Mouse (Mus musculus) cerebellum, postnatal 36 days (tissue): ENCODE measurements around the gene Mrgpra4.

ENCODE experiments used
- DNase-seq, 2 experiments: peaks; one replicate each; pipeline ENCODE4 v3.0.0; 2021 to 2022; ENCODE audit warnings: mixed read lengths in 2 of 2

Mrgpra4 gene

DNA sequence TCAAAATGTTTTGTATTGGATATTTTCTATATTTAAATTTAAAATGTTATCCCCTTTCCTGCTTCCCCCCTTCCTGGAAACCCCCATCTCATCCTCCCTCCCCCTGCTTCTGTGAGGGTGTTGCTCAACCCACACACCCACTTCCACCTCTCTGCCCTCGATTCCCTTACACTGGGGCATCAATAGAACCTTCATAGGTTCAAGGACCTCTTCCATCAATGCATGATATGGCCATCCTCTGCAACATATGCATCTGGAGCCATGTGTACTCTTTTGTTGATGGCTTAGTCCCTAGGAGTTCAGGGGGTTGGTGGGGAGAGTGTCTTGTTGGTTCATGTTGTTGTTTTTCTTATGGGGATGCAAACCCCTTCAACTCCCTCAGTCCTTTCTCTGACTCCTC lies at the start of gene Mrgpra4:
Mrgpra4 (minus strand) TSS at position 101 of the 400 bp plus-strand sequence.
- no peak for DNase-seq

DNA sequence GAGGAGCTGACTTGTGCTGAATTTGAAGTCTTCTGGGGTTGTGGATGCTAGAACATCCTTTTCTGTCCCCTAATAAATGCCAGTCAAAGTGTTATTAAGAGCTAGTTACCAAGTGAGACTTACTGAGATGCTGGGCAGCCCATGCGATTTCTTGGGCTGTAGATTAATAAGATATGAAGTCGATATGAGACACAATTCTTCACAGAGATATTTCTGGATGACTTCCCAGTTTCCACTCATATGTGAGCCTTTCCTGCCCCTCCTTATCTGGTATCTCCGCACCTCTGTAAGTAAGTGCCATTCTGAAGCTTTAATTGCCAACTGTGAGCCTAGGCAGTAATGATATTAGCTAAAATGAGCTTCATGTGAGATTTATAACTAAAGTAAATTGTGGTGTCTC lies 45.6 kb upstream of the Mrgpra4 start, which contains the start of gene Mrgprx1:
Mrgprx1 (minus strand) TSS at position 101 of the 400 bp plus-strand sequence.
- DNase-seq = no peak

DNA sequence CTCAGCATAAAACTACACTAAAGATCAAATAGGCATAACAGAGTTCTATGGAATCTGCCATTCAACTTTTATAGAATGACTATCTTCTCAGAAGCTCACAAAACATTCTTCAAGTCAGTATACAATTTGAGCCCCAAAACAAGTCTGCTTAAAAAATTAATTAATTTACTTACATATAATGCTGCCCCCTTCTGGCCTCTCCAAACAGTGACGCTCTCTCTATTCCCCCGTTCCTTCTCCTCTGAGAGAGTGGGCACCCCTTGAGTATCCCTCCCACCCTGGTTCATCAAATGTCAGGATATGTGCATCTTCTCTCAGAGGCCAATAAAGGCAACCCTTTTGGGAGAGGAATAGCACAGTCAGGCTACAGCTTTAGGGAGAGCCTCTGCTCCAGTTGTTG lies 36.0 kb upstream of the Mrgpra4 start:
- no peak for DNase-seq

- no peak for DNase-seq
Observed at GRCm38 (mm10) chr7:47995689-47996088, 13.8 kb upstream of the Mrgpra4 start.

GRCm38 (mm10) chr7:47986752-47987151 lies 4.9 kb upstream of the Mrgpra4 start:
- no peak for DNase-seq
